Mouse (Mus musculus) thymus, postnatal 4 days (tissue): ENCODE results near the gene Zfp513.

Source experiments
- DNase-seq: peaks from one replicate; pipeline ENCODE4 v3.0.0; 2021

Gene Zfp513

DNA sequence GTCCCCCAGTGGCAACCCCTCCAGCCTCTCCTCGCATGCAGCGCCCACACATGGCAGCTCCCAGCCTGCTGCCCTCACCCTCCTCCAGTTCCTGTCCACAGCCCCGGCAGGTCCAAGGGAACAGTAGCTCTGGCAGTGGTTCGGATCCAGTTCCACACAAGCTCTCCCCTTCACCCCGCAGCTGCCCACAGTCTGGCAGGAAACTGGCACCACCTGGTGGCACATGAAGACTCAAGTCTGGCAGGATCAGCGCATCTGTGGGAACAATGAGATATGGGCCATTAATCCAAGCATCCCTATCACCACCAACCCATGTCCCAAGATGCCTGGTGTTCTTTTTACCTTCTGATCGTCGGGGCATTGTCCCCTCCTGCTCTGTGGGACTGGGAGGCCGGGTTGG lies 2.2 kb downstream of the Zfp513 start:
- DNase-seq = peak; percentile 48

DNA sequence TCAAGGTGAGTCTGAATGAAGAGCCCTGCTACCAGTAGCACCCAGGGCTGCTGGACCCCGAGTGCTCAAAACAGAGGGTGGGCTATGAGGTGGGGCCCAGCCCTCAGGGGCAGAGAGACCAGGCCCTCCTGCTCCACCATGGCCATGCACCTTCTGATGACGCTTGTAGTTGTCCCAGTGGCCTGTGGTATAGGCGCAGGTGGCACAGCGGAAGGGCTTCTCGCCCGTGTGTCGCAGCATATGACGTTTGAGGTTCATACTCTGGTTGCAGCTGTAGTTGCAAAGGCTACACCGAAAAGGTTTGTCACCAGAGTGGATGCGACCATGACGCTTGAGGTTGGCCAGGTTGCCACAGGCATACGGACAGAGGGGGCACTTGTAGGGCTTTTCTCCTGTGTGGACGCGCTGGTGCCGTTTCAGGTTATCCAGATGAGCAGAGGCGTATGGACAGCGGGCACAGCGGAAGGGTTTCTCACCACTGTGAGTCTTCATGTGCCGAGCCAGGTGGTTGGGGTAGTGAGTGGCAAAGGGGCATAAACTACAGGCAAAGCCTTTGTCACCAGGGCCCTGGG lies 2.7 kb downstream of the Zfp513 start:
- no peak for DNase-seq

DNA sequence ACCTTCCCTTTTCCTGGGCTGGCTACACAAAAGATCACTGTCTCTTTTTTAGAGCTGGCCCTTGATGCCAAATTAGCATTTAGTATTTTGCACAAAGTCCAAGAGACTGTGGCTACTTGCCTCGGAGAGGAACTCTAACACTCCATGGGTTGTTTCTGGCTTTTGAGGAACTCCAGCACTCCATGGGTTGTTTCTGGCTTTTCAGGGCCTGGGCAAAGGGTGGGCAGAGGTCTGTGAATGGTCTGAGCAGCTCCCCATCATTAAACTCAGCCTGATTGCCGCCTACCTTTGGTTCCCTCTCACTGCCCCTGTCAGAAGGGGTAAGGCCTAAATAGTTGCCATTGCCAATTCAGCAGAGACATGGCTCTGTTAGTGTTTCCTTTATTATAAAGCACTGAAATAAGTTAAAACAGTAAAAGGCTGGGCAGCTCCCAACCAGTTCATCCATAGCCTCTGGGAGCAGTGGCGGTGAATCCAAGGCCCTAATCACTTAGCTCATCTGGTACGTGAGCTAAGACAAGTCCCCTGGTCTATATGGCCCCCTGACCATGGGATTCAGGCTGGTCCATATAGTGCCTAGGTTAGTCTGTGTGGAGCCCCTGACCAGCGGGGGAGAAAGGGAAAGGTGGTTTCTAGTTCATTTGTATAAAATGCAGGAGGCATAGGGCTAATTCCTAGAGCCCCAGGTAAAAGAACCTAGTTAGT lies 3.3 kb downstream of the Zfp513 start:
- DNase-seq = no peak

DNA sequence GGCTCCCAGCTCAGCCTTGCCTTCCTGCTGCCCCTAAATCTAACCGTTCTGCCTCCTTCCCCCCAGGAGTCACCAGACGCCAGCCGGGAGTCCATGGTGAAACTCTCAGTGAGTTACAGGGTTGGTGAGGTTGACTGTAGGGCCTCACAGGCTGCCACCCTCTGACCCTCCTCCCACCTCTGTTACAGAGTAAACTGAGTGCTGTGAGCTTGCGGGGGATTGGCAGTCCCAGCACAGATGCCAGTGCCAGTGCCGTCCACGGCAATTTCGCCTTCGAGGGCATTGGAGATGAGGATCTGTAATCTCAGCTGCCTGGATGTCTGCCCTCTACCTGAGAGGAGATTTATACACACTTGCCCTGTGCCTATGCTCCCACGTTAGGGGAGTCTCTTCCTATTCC lies 3.9 kb downstream of the Zfp513 start:
- DNase-seq = no peak

DNA sequence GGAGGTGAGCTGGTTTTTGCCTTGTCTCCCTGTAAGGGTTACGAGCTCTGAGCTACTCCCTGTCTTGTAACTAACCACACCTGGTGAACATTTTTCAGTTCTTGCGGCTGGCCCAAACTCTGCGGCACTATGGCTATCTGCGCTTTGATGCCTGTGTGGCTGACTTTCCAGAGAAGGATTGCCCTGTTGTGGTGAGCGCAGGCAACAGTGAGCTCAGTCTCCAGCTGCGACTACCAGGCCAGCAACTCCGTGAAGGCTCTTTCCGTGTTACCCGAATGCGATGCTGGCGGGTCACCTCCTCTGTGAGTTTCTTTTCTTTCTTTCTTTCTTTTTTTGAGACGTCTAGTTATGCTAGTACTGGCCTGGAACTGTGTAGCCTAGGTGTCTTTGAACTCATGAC lies 5.0 kb downstream of the Zfp513 start:
- no peak for DNase-seq

DNA sequence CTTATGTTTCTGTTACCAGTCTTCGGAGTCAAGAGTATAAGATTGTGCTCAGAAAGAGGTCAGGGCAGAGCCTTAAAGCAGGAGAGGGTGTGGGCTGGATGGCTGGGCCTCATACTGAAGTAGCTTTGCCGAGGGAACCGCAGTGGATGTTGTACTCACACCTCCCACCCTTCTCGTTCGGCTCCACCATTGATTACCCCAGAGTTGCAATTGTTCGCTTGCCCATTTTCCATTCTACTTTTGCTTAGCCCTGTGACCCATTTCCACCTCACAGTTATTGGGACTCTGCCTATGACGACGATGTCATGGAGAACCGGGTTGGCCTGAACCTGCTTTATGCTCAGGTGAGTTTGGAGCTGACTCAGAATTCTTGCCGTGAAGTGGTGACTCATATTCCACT lies 5.9 kb downstream of the Zfp513 start:
- DNase-seq = no peak

DNA sequence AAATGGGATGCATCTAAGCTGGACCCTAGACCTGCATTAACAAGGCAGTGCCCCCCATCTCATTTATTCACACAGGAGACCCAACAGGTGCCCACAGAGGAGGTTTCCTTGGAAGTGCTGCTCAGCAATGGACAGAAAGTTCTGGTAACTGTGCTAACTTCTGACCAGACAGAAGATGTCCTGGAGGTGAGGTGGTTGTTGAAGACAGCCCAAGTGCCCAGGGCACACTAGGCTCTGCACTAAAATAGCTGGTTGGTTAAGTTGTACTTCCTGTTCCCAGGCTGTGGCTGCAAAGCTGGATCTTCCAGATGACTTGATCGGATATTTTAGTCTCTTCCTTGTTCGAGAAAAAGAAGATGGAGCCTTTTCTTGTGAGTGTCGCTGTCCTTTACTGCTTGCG lies 6.4 kb downstream of the Zfp513 start:
- no peak for DNase-seq

DNA sequence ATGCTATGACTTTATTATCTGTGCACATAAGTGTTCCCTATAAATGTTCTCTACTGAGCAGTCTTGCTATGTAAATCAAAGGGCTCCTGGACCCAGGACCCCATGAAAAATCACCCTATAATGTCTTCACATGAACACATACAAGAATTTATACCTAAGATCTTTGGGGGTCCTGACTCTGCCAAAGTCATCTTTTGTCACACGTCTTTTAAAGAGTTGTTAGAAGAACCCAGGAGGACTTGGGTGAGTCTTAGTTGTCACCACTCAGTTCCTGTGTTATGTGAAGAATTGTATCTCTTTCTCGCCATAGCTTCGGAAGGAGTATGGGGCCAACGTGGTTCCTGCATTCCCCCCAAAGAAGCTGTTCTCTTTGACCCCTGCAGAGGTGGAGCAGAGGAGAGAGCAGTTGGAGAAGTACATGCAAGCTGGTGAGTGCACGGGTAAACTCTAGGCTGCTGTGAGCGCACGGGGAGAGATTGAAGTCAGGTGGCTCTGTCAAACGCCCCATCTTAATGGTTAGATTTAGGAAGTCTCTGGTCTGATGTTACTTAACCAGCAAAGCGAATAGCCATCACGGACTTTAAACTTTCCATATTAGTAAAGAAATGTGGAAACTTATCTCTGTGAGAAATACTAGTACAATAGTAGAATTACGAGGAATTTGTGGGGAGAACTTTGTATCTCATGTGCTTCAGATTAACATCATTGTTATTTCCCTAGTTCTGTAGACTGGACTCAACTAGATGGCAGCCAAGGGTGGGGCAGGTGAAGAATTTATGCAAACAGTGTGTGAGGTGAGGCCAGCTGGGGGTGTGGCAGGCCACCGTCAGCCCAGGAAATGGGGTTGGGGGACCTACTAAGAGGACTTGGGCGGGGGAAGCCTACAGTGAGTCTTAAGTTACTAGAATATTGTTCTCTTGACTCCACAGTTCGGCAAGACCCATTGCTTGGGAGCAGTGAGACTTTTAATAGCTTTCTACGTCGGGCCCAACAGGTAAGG lies 7.3 kb downstream of the Zfp513 start:
- DNase-seq = no peak

DNA sequence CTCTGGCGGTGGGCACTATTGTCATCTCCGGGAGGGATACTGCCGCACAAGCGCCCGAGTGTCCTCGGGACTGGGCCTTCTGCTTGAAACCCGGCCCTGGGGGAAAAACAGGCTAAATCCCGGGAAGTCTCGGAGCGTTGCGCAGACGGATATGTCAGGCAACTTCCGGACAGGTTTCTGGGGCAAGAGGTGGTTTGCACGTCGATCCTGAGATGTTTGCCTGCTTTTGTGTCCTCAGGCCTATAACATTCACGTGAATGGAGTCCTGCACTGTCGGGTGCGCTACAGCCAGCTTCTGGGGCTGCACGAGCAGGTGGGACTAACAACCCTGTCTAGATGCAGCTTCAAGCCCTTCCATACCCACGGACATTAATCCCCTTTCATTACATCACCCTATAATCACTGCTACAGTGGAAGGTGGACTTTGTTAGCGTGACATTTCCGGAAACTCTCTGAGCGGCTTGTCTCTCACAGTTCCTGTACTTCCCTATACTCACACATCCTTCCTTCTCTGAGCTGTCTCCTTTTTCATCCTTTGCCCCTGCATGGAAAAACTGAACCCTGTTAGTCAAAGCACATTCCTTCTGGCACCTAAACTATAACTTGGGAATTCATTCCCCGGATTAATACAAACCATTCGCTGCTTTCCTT lies 8.3 kb downstream of the Zfp513 start:
- DNase-seq = no peak

DNA sequence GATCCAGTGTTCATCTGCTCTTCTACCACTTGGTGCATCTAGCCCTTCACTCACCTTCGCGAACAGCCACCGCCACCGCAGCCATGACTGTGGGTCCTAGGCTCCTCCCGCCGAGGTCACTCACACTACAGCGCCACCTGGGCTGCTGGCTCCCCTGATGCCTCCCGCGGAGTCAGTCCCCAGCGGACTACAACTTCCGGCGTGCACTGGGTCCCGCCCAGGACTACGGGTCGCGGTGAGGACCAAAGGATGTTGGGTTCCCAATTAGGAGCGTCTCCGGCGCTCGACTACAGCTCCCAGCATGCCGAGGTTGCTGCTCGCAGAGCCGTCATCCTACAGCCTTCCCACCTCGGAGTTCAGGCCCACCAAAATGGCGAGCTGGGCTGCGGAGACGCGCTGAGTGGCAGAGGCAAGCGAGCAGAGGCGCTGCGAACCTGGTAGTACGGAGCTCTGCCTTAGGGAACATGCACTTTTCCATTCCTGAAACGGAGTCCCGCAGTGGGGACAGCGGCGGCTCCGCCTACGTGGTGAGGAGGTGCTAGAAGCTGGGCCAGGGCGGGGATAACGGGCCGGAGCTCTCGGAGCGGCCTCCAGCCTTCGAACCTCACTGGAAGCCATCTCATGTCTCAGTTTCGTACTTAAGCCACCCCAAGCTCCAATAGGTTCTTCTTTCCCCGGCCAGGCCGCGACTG lies 9.0 kb downstream of the Zfp513 start, which contains the start of the genes Snx17 and Eif2b4:
Gene Snx17 (plus strand): TSS at position 289 of the 692 bp plus-strand sequence.
Gene Eif2b4 (minus strand): TSS at position 492 of the 692 bp plus-strand sequence.
- peak; percentile 99 for DNase-seq

DNA sequence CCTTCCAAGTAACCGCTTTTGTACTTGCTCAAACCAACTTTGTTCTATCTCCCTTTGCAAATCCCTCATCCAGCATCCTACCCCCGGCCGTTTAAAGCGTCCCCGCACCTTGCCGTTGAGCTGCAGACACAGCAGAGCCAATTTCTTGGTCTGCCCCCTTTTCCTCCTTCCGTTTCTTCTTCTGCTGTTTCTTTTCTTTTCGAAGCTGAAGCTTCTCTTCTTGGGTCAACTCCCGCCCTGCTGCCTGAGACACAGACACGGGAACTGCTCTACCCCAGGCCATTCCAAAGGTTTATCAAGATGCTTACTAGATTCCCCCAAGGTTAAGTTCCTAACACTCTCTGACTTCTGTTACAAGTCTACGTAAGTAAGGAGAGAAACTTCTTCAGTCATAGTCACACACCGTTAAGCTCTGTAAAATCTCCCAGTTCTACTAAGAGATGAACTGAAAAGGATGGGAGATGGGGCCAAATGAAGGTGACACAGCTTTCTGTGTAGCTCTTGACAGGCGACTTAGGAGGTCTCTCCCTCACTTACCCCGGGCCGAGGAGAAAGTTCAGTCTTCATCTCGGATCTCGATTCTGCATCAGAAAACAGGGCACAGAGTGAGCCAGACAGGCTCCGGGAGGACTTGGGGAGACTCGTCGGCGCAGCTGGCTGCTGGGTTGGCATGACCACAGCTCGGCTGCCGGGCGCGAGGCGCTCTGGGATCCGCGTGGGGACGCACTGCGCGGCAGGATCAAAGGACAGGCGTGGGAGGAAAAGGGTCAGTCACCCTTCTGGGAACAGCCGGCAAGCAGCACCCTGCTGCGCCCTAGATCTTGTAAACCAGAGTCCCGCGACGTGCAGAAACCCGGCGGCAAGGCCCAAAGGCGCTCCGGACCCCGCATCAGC lies 9.8 kb downstream of the Zfp513 start:
- no peak for DNase-seq

DNA sequence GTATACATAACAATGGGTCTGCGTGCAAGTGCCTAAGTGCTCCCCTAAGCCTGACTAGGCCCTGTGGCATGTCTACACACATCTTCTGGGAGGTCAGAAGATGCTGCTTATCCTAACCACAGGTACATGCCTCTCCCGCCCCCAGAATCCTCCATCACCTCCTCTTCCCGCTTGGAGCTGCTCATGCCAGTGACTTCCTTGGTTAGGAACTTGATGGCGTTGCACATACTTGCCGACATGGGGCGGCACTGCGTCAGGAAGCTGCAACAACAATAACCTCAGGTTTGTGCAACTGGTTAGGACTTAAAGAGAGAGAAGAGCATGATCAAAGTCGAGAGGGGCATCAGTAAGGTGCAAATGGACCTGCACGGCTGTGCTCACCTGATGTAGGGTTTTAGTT lies 11.9 kb downstream of the Zfp513 start:
- no peak for DNase-seq

DNA sequence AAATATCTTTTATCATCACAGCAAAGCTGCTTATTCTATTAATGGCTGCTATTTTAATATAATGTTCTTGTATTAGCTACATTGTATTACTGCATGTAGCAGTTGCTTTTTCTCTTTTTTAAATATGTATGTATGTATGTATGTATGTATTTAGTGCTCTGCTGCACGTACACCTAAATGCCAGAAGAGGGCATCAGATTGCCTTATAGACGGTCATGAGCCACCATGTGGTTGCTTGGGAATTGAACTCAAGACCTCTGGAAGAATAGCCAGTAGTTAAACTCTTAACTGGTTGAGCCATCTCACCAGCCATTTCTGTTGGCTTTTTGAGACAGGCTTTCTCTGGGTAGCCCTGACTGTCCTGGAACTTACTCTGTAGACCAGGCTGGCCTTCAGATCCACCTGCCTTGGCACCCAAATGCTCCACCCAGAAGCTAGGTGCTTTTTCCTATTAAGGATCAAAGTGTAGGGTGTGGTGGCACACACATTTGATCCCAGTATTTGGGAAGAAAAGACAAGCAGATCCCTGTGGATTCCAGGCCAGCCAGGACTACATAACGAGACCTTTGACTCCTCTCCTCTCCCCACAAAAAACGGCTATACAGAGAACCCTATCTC lies 13.8 kb downstream of the Zfp513 start:
- no peak for DNase-seq

DNA sequence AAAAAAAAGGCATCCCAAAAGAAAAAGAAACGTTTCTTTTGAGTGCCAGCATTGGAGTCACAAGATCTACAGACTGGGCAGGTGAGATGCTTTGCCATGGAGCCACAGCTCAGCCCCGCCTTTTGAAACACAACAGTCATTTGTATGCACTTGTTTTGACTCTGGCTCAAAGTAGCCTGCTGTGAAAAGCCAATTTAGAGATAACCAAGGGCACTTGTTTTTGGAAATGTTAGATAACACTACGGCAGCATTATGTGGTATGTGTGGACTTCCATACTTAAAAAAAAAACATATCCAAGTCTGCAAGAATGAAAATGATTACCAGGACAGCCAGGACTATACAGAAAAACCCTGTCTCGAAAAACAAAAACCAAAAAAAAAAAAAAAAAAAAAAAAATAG lies 18.4 kb downstream of the Zfp513 start:
- no peak for DNase-seq

DNA sequence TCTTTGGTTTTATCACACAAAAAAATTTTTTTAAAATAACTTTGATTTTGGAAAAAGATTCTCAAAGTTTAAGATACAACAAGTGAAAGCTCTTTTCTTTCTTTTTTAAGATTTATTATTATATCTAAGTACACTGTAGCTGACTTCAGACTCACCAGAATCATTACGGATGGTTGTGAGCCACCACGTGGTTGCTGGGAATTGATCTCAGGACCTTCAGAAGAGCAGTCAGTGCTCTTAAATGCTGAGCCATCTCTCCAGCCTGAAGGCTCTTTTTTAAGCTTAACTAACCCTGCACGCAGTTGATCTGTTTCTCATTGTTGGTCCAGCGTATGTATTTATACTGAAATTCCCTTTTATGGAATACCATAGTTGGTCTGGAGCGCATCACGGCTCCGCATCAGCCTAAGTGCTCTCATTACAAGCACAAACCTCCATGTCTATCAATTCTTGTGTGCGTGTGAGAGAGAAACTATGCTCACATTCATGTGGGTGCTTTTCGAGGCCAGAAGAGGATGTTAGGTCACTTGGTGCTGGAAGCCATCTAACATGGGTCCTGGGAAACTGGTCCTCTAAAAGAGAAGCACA lies 20.8 kb downstream of the Zfp513 start:
- DNase-seq = no peak

DNA sequence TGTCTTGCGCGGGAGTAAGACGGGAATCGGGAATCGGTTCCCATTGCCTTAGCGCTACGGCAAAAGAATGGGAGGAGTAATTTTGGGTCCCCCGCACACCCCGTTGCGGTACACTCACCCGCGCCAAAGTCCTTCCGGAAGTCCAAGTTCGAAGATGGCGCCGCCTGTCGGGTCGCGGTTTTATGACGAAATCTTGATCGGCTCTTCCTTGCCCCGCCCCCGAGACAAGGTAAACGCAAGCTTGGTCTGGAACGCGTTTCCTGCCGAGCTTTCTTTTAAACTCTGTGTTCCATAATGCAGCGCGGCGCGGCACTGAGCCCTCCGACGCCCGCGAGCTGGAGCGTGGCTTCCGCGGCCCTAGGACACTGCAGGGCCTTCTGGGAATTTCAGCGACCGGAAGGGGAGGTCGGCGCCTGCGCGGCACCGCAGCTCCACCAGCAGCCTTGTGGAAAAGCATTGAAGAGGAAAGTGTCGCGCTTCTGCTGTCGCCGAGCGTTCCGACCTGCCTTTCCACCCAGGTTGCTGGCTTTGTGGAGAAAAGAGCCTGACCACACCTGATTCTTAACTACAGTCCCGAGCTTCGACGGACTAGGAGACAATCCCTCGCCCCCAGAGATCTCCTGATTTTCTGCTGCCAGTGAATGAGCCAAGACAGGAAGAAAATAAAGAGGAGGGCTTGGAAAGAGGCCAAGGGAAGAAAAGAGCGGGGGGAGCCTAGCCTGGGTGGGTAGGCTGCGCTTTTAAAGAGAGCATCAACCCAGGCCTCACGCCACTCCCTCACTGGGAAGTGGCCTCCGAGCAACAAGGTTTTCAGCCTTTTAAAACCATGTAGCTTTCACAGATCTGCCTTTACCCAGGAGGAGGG lies 22.1 kb downstream of the Zfp513 start, which contains the start of the genes Gm29609 and Gtf3c2:
Gene Gm29609 (minus strand): TSS at position 146 of the 865 bp plus-strand sequence.
Gene Gtf3c2 (minus strand): TSS at position 379 of the 865 bp plus-strand sequence.
- peak; percentile 98 for DNase-seq

DNA sequence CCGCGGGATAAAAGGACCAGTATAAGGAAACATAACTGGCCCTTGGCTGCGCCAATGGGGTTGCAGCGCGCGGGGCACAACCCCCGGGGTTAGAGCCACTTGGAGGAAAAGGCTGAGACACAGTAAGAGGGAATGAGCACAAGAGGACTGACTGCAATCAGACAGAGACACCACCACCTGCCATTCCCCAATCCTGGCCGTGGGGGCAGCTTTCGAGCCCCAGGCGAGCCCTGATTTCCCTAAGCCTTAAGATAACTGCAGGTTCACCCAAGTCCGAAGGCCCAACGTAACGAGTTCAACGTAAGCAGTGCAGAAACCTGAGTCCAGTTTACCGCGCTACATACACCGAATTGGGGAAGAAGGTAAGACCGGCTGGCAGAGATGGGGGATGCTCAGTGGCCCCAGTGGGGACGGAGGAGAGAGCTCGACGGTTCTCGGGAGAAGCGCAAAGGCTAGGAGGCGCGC lies 22.8 kb downstream of the Zfp513 start:
- no peak for DNase-seq

DNA sequence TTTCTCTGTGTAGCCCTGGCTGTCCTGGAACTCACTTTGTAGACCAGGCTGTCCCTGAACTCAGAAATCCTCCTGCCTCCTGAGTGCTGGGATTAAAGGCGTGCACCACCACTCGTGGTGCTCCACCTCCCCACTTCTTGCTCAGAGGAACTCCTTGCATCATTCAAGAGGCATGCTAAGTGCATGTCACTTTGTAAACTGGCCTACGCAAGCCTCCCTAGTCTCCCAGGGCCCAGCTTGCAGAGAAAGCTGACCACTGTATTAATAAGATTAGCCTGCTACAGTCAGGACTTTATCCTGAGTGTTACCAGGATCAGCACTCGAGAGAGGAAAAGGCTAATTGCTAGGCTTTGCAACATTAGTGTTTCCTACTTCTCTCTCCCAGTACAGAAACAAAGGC lies 33.5 kb downstream of the Zfp513 start:
- no peak for DNase-seq

DNA sequence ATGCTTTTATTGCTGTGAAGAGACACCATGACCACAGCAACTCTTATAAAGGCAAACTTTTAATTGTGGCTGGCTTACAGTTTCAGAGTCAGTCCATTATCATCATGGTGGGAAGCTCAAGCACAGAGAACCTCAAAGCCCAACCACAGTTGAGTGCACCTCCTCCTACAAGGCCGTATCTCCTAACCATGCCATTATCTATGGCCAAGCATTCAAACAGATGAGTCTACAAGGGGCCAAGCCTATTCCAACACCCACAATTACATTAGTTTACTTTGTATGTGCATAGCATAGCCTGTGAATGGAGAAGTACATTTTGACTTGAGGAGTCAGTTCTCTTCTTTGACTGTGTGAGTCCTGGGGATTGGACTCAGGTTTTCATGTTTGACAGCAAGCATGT lies 37.2 kb downstream of the Zfp513 start:
- DNase-seq = no peak
